Mouse (Mus musculus): Measurements from ENCODE around the gene 6330409D20Rik. TPM values are rescaled to one million over a fixed set of nuclear protein-coding genes. Genes with fewer than 3 reads are reported as not detected.

Gene 6330409D20Rik
- polyA plus RNA-seq, 1 experiment: not detected

- no peak overlapping the region for H3K27ac ChIP-seq (replicated peaks; ENCODE audit: low read depth, low read length)
- no peaks in the 10 kb centered on the region for H3K4me1 ChIP-seq (ENCODE audit: control insufficient read depth, insufficient read depth, insufficient read length, low read length)
- no peak overlapping the region for H3K4me3 ChIP-seq (ENCODE audit: insufficient read depth, low read depth, low read length)
Measured at GRCm38 (mm10) chr2:32767241-32767640, 26.4 kb upstream of the 6330409D20Rik start.

GRCm38 (mm10) chr2:32763353-32763752 lies 22.5 kb upstream of the 6330409D20Rik start:
- Histone ChIP-seq H3K27ac (replicated peaks; ENCODE audit: low read depth, low read length) (no peak overlapping the region), H3K4me3 (ENCODE audit: insufficient read depth, low read depth, low read length) (no peak overlapping the region), H3K4me1 (ENCODE audit: control insufficient read depth, insufficient read depth, insufficient read length, low read length) (no peaks in the 10 kb centered on the region)

DNA sequence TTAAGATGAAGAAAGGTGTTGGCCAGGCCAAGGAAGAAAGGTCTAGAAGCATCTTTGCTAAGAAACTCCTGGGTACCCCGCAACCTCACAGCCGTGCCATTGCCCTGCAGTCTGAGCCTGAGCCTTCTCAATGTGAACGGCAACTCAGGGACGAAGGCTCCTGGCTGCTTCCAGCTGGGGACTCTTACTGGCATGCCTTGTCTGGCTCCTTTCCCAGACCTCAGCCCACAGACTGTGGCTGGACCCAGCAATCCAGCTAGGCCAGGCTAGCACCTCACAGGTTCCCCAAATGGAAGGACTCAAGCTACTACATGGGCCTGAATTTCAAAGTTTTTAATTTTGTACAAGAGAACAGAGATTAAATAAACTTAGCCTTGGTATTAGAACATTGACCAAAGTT lies 21.0 kb upstream of the 6330409D20Rik start:
- Histone ChIP-seq H3K4me1 (ENCODE audit: control insufficient read depth, insufficient read depth, insufficient read length, low read length) (no peaks in the 10 kb centered on the region), H3K4me3 (ENCODE audit: insufficient read depth, low read depth, low read length) (no peak overlapping the region), H3K27ac (replicated peaks; ENCODE audit: low read depth, low read length) (no peak overlapping the region)

GRCm38 (mm10) chr2:32761361-32761760 lies 20.5 kb upstream of the 6330409D20Rik start:
- Histone ChIP-seq H3K4me1 (ENCODE audit: control insufficient read depth, insufficient read depth, insufficient read length, low read length) (no peaks in the 10 kb centered on the region), H3K4me3 (ENCODE audit: insufficient read depth, low read depth, low read length) (no peak overlapping the region), H3K27ac (replicated peaks; ENCODE audit: low read depth, low read length) (no peak overlapping the region)

GRCm38 (mm10) chr2:32759001-32759400 lies 18.2 kb upstream of the 6330409D20Rik start:
- Histone ChIP-seq H3K27ac (replicated peaks; ENCODE audit: low read depth, low read length) (no peak overlapping the region), H3K4me1 (ENCODE audit: control insufficient read depth, insufficient read depth, insufficient read length, low read length) (no peaks in the 10 kb centered on the region), H3K4me3 (ENCODE audit: insufficient read depth, low read depth, low read length) (no peak overlapping the region)

GRCm38 (mm10) chr2:32758503-32758902 lies 17.7 kb upstream of the 6330409D20Rik start:
- no peak overlapping the region for H3K27ac ChIP-seq (replicated peaks; ENCODE audit: low read depth, low read length)
- H3K4me3 ChIP-seq (ENCODE audit: insufficient read depth, low read depth, low read length): no peak overlapping the region
- H3K4me1 ChIP-seq (ENCODE audit: control insufficient read depth, insufficient read depth, insufficient read length, low read length): no peaks in the 10 kb centered on the region

DNA sequence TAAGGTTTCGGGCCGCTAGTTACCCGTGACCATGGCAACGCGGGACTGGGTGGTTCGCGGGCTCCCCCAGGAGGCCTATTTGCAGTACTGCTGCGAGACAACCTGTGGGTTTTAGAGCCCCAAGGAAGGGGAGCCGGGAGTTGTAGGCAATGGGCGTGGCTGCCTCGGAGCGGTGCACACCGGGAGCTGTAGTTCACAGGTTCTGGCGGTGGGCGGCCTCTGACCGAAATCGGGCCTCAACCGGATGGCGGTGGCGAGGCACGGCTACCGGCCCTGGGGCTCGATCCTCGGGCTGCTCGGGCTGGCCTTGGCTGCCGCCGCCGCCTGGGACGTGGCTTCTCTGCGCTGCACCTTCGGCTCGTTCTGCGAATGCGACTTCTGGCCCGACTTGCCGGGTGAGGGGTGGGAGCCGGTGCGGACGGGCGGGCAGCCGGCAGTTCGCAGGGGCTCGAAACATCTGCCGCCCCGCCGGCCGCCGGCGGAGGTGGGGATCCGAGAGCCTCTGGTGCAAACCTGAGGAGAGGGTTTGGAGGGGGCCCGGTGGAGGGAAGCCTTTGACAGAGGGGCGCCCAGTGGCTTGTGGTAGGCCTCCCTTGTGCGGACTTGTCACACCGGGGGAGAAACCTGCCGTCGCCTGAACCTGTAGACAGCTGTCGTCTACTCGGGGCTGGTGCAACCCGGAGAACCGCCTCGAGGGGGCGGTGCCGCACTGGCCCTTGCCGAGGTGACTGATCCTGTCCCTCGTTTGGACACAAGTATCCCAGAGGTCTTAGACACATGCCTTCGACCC lies 16.4 kb upstream of the 6330409D20Rik start, which contains the start of gene Tor2a:
Gene Tor2a, plus strand, starts transcription at position 179 of the 790 bp plus-strand sequence.
- peak within 1 kb of the TSS; percentile 89 for H3K4me3 ChIP-seq (ENCODE audit: insufficient read depth, low read depth, low read length)
- H3K4me1 ChIP-seq (ENCODE audit: control insufficient read depth, insufficient read depth, insufficient read length, low read length): no peaks in the 10 kb centered on the region
- peak within 1 kb of the TSS; percentile 80 for H3K27ac ChIP-seq (replicated peaks; ENCODE audit: low read depth, low read length)

GRCm38 (mm10) chr2:32756674-32757055 lies 15.8 kb upstream of the 6330409D20Rik start:
- Histone ChIP-seq H3K4me3 (ENCODE audit: insufficient read depth, low read depth, low read length) (no peak overlapping the region), H3K27ac (replicated peaks; ENCODE audit: low read depth, low read length) (no peak overlapping the region), H3K4me1 (ENCODE audit: control insufficient read depth, insufficient read depth, insufficient read length, low read length) (no peaks in the 10 kb centered on the region)

GRCm38 (mm10) chr2:32752181-32752580 lies 11.4 kb upstream of the 6330409D20Rik start:
- Histone ChIP-seq H3K27ac (replicated peaks; ENCODE audit: low read depth, low read length) (no peak overlapping the region), H3K4me3 (ENCODE audit: insufficient read depth, low read depth, low read length) (no peak overlapping the region), H3K4me1 (ENCODE audit: control insufficient read depth, insufficient read depth, insufficient read length, low read length) (no peaks in the 10 kb centered on the region)

DNA sequence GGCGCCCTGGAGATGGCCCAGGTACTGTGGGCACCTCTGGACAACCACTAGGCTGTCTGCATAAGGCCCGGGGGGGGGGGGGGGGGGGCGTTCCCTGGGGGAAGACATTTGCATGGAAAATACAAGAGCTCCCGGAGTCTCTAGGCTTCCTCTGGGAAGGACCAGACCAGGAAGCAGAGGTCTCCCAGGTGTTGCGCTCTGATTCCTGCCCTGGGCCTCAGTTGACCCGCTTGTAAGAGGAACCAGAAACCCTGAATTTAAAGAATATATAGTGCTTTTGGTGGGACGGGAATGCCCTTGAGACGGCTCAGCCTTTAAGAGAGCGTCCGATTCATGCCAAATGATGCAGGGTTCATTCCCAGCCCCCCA lies 10.8 kb upstream of the 6330409D20Rik start:
- Histone ChIP-seq H3K4me1 (ENCODE audit: control insufficient read depth, insufficient read depth, insufficient read length, low read length) (no peaks in the 10 kb centered on the region), H3K4me3 (ENCODE audit: insufficient read depth, low read depth, low read length) (no peak overlapping the region), H3K27ac (replicated peaks; ENCODE audit: low read depth, low read length) (no peak overlapping the region)

DNA sequence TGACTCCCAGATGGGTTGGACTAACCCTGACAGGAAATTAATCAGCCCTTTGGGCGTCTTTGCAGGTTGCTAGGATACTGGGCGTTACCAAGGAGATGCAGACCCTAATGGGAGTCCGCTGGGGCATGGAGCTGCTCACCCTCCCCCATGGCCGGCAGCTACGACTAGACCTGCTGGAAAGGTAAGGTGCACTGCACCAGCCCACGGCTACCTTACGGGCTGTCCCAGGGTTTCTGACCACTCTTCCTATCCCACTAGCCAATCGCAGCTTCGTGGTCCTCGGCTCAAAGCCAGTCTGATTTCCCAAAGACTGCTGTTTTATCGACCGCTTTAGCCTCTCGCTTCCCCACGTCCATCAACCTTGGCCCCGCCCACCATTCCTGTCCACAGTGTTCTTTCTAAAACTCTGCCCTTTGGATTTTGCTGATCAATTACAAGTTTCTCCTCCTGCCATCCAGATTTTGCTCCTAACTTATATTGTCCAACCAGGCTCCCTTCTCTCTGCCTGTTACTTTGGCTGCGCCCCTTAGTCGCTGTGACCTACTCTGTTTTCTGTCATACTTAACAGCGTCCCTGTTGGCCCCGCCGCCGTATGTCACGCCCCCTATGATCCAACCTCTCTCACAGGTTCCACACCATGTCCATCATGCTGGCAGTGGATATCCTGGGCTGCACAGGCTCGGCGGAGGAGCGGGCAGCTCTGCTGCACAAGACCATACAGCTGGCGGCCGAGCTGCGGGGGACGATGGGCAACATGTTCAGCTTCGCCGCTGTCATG lies 10.3 kb upstream of the 6330409D20Rik start:
- Histone ChIP-seq H3K27ac (replicated peaks; ENCODE audit: low read depth, low read length) (no peak overlapping the region), H3K4me3 (ENCODE audit: insufficient read depth, low read depth, low read length) (peak overlapping the region; percentile 37), H3K4me1 (ENCODE audit: control insufficient read depth, insufficient read depth, insufficient read length, low read length) (no peaks in the 10 kb centered on the region)

- Histone ChIP-seq H3K27ac (replicated peaks; ENCODE audit: low read depth, low read length) (no peak overlapping the region), H3K4me3 (ENCODE audit: insufficient read depth, low read depth, low read length) (no peak overlapping the region), H3K4me1 (ENCODE audit: control insufficient read depth, insufficient read depth, insufficient read length, low read length) (no peaks in the 10 kb centered on the region)
Measured at GRCm38 (mm10) chr2:32750199-32750598, 9.4 kb upstream of the 6330409D20Rik start.

DNA sequence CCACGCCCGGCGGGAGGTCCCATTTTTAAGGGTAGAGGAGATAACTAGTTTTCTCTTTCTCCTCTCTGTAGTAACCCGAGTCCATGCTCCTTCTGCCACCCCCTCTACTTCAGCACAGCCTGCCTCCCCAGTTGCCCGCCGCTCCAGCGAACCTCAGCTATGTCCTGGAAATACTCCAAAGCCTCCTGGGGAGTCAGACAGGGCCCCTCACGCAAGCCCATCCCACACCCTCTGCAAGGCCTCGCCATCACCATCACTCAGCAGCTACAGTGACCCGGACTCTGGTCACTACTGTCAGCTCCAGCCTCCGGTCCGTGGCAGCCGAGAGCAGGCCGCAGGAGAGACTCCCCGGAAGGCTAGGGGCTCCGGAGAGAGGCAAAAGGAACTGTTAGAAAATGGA lies 8.3 kb upstream of the 6330409D20Rik start:
- H3K4me3 ChIP-seq (ENCODE audit: insufficient read depth, low read depth, low read length): no peak overlapping the region
- H3K4me1 ChIP-seq (ENCODE audit: control insufficient read depth, insufficient read depth, insufficient read length, low read length): no peaks in the 10 kb centered on the region
- H3K27ac ChIP-seq (replicated peaks; ENCODE audit: low read depth, low read length): no peak overlapping the region

DNA sequence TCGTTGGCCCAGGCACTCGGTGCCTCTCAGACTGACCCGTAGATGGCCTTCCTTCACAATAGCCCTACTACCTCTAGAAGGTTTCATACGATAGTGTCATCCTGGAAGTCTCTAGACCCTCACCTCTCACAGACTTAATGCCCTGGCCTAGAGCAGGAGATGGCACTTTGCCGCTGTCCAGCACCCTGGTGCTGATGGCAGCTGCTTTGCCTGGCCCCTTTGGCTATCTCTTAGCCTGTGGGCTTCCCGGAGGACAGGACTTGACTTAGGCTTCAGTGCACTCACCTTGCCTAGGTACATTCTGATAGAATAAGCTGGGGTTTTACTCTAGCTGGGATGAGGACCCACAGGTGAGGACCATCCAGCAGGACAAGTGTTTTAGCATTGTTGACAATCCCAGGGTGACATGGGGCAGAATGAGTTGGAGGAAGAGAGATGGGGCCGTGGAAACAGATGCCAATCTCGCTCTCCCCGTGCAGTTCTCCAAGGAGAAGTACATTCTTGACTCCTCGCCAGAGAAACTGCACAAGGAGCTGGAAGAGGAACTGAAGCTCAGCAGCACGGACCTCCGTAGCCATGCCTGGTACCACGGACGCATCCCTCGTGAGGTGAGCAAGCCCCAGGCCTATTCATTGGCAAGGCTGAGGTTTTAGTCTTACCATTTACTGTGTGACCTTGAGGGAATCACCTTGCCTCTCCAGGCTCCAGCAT lies 3.6 kb upstream of the 6330409D20Rik start:
- Histone ChIP-seq H3K4me1 (ENCODE audit: control insufficient read depth, insufficient read depth, insufficient read length, low read length) (peaks cover 13% of the 10 kb centered on the region), H3K27ac (replicated peaks; ENCODE audit: low read depth, low read length) (no peak overlapping the region), H3K4me3 (ENCODE audit: insufficient read depth, low read depth, low read length) (no peak overlapping the region)

DNA sequence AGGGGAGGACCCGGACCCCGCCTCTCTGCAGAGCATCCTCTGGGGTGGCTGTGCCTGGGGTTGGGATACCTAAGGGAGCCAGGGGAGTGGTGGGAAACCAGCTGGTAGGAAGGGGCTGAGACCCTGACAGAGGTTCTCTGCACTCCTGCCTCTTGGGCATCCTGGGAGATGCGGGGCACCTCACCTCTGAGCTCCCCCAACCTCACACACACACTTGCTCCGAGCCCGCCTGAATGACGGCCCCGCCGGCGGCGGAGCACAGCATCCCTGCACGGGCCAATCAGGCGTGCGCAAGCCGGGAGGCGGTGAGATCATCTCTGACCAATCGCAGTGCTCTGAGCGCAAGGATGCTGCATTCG lies 1.3 kb upstream of the 6330409D20Rik start:
- Histone ChIP-seq H3K27ac (replicated peaks; ENCODE audit: low read depth, low read length) (no peak overlapping the region), H3K4me3 (ENCODE audit: insufficient read depth, low read depth, low read length) (no peak overlapping the region)

More for the DNA sequence above, 1.3 kb upstream of the 6330409D20Rik start:
- H3K4me1 ChIP-seq (ENCODE audit: control insufficient read depth, insufficient read depth, insufficient read length, low read length): peaks cover 21% of the 10 kb centered on the region
